Mouse (Mus musculus): ENCODE measurements around the gene Plac9a. TPM values are rescaled to one million over a fixed set of nuclear protein-coding genes. Genes with fewer than 3 reads are reported as not detected.
"Not testable (repeated sequence)": the region's sequence is repeated elsewhere in the genome, so short reads cannot be mapped to it uniquely, and the experiment has no call there.

Gene Plac9a
- polyA plus RNA-seq, 1 experiment from 2014 or later: not detected

DNA sequence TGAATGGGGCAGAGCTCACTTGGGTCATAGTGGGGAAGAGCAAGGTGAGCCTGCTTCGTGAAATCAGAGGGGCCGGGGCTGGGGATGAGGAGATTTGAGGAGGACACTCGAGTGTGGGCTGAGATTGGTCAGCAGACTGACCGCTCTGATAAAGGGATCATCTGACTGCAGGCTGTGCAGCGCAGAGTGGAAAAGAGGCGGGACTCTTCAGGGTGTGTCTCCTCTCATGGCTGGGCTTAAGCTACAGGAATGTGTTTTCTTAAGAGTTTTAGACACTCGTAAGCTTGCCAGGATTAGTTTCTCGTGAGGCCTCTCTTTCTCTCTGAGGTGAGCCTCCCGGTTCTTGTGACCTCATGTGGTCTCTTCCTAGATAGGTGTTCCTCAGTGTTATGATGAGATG is 21.1 kb downstream of the Plac9a start:
- H3K9me3 ChIP-seq (replicated peaks); H3K4me3 ChIP-seq (replicated peaks); H3K27me3 ChIP-seq (replicated peaks); H3K36me3 ChIP-seq; H3K4me1 ChIP-seq; H3K9ac ChIP-seq (replicated peaks); H3K4me2 ChIP-seq; ATAC-seq (ENCODE audit: low FRiP score); H3K27ac ChIP-seq (replicated peaks): not testable (repeated sequence)
- WGBS: no CpG with 5 or more reads among the region's 9 CpGs

GRCm38 (mm10) chr14:25876640-25877039 is 26.3 kb downstream of the Plac9a start:
- not testable (repeated sequence) for ATAC-seq (ENCODE audit: low FRiP score); H3K27ac ChIP-seq (replicated peaks); H3K4me2 ChIP-seq; H3K4me3 ChIP-seq (replicated peaks); H3K36me3 ChIP-seq; H3K4me1 ChIP-seq; H3K9me3 ChIP-seq (replicated peaks); H3K9ac ChIP-seq (replicated peaks); H3K27me3 ChIP-seq (replicated peaks)
- no CpG with 5 or more reads among the region's 7 CpGs for WGBS

GRCm38 (mm10) chr14:25872461-25873415 is 30.2 kb downstream of the Plac9a start:
- Histone ChIP-seq H3K4me2 (no peak overlapping the region), H3K9ac (replicated peaks) (no peak overlapping the region), H3K4me1 (peaks cover 7% of the 10 kb centered on the region; the same call in 1 of the 2 replicates), H3K27ac (replicated peaks) (no peak overlapping the region), H3K36me3 (no peaks in the 10 kb centered on the region), H3K4me3 (replicated peaks) (no peak overlapping the region), H3K9me3 (replicated peaks) (no peaks in the 10 kb centered on the region), H3K27me3 (replicated peaks) (no peaks in the 10 kb centered on the region)
- WGBS: 69% methylated on average over 8 of the region's 8 CpGs
- no peak for ATAC-seq (ENCODE audit: low FRiP score)

GRCm38 (mm10) chr14:25869135-25869878 is 33.6 kb downstream of the Plac9a start:
- Histone ChIP-seq H3K4me1 (peaks cover 7% of the 10 kb centered on the region; the same call in 1 of the 2 replicates), H3K4me2 (no peak overlapping the region), H3K9me3 (replicated peaks) (no peaks in the 10 kb centered on the region), H3K9ac (replicated peaks) (no peak overlapping the region), H3K4me3 (replicated peaks) (no peak overlapping the region), H3K27me3 (replicated peaks) (no peaks in the 10 kb centered on the region), H3K27ac (replicated peaks) (no peak overlapping the region), H3K36me3 (no peaks in the 10 kb centered on the region)
- WGBS: 69% methylated on average over 9 of the region's 9 CpGs
- ATAC-seq (ENCODE audit: low FRiP score): no peak

DNA sequence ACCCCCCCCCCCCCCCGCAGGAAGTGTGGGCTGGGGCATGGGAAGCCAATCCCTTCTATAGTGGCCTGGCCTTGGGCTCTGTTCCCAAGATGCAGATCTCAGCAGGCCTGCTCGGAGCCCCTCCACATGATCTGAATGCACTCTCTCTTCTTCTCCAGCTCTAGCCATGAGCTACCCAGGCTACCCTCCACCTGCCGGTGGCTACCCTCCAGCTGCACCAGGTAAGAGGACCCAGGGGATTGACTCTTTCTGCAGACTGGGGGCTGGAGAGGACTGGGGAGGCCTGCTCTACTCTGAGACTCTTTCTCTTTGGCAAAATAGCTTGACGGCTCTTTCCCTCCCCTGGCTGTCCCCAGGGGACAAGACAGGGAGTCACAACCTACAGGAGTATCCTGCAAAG is 34.2 kb downstream of the Plac9a start:
- no peak overlapping the region for H3K4me2 ChIP-seq
- no peaks in the 10 kb centered on the region for H3K36me3 ChIP-seq
- no peaks in the 10 kb centered on the region for H3K27me3 ChIP-seq (replicated peaks)
- peaks cover 7% of the 10 kb centered on the region; the same call in 1 of the 2 replicates for H3K4me1 ChIP-seq
- no peak overlapping the region for H3K4me3 ChIP-seq (replicated peaks)
- 69% methylated on average over 3 of the region's 4 CpGs for WGBS
- H3K9me3 ChIP-seq (replicated peaks): no peaks in the 10 kb centered on the region
- no peak overlapping the region for H3K9ac ChIP-seq (replicated peaks)
- no peak for ATAC-seq (ENCODE audit: low FRiP score)
- no peak overlapping the region for H3K27ac ChIP-seq (replicated peaks)

- no peak overlapping the region for H3K4me2 ChIP-seq
- H3K4me3 ChIP-seq (replicated peaks): no peak overlapping the region
- H3K27me3 ChIP-seq (replicated peaks): no peaks in the 10 kb centered on the region
- ATAC-seq (ENCODE audit: low FRiP score): no peak
- H3K4me1 ChIP-seq: peaks cover 3% of the 10 kb centered on the region; the same call in 1 of the 2 replicates
- H3K36me3 ChIP-seq: no peaks in the 10 kb centered on the region
- no peak overlapping the region for H3K27ac ChIP-seq (replicated peaks)
- 63% methylated on average over 6 of the region's 6 CpGs for WGBS
- no peak overlapping the region for H3K9ac ChIP-seq (replicated peaks)
- no peaks in the 10 kb centered on the region for H3K9me3 ChIP-seq (replicated peaks)
These were observed 35.1 kb downstream of the Plac9a start for GRCm38 (mm10) chr14:25867834-25868233.

- no peaks in the 10 kb centered on the region for H3K9me3 ChIP-seq (replicated peaks)
- no peak for ATAC-seq (ENCODE audit: low FRiP score)
- no peak overlapping the region for H3K9ac ChIP-seq (replicated peaks)
- H3K27ac ChIP-seq (replicated peaks): no peak overlapping the region
- no peaks in the 10 kb centered on the region for H3K27me3 ChIP-seq (replicated peaks)
- H3K36me3 ChIP-seq: no peaks in the 10 kb centered on the region
- H3K4me3 ChIP-seq (replicated peaks): no peak overlapping the region
- H3K4me2 ChIP-seq: no peak overlapping the region
- H3K4me1 ChIP-seq: no peaks in the 10 kb centered on the region
- WGBS: 80% methylated on average over 11 of the region's 11 CpGs
These were observed 36.1 kb downstream of the Plac9a start for GRCm38 (mm10) chr14:25866832-25867231.

GRCm38 (mm10) chr14:25866384-25866783 is 36.5 kb downstream of the Plac9a start:
- ATAC-seq (ENCODE audit: low FRiP score): no peak
- 87% methylated on average over 6 of the region's 6 CpGs for WGBS
- H3K4me2 ChIP-seq: no peak overlapping the region

GRCm38 (mm10) chr14:25865251-25865650 is 37.6 kb downstream of the Plac9a start:
- Histone ChIP-seq H3K36me3 (no peaks in the 10 kb centered on the region), H3K9ac (replicated peaks) (no peak overlapping the region), H3K27me3 (replicated peaks) (no peaks in the 10 kb centered on the region), H3K9me3 (replicated peaks) (no peaks in the 10 kb centered on the region), H3K4me1 (no peaks in the 10 kb centered on the region), H3K4me2 (no peak overlapping the region), H3K4me3 (replicated peaks) (no peak overlapping the region), H3K27ac (replicated peaks) (no peak overlapping the region)
- WGBS: 84% methylated on average over 5 of the region's 5 CpGs
- ATAC-seq (ENCODE audit: low FRiP score): no peak

More at GRCm38 (mm10) chr14:25866384-25866783, 36.5 kb downstream of the Plac9a start:
- Histone ChIP-seq H3K27ac (replicated peaks) (no peak overlapping the region), H3K4me3 (replicated peaks) (no peak overlapping the region), H3K36me3 (no peaks in the 10 kb centered on the region), H3K27me3 (replicated peaks) (no peaks in the 10 kb centered on the region), H3K4me1 (no peaks in the 10 kb centered on the region), H3K9me3 (replicated peaks) (no peaks in the 10 kb centered on the region), H3K9ac (replicated peaks) (no peak overlapping the region)

- ATAC-seq (ENCODE audit: low FRiP score): no peak
- H3K9me3 ChIP-seq (replicated peaks): no peaks in the 10 kb centered on the region
- no peaks in the 10 kb centered on the region for H3K4me1 ChIP-seq
- no peaks in the 10 kb centered on the region for H3K27me3 ChIP-seq (replicated peaks)
- H3K4me2 ChIP-seq: no peak overlapping the region
- H3K9ac ChIP-seq (replicated peaks): no peak overlapping the region
- H3K4me3 ChIP-seq (replicated peaks): no peak overlapping the region
- no peaks in the 10 kb centered on the region for H3K36me3 ChIP-seq
- 80% methylated on average over 2 of the region's 2 CpGs for WGBS
- H3K27ac ChIP-seq (replicated peaks): no peak overlapping the region
These were observed 39.2 kb downstream of the Plac9a start for GRCm38 (mm10) chr14:25863721-25864120.

- Histone ChIP-seq H3K9me3 (replicated peaks) (no peaks in the 10 kb centered on the region), H3K27ac (replicated peaks) (no peak overlapping the region), H3K4me2 (no peak overlapping the region), H3K4me1 (no peaks in the 10 kb centered on the region), H3K27me3 (replicated peaks) (no peaks in the 10 kb centered on the region), H3K36me3 (no peaks in the 10 kb centered on the region), H3K4me3 (replicated peaks) (no peak overlapping the region), H3K9ac (replicated peaks) (no peak overlapping the region)
- 89% methylated on average over 13 of the region's 13 CpGs for WGBS
- ATAC-seq (ENCODE audit: low FRiP score): no peak
These were observed 40.9 kb downstream of the Plac9a start for GRCm38 (mm10) chr14:25861771-25862530.

Measured in neural tube, embryonic 15.5 days (tissue).